Mouse (Mus musculus): ENCODE data around the gene Rragc. TPM values are rescaled to one million over a fixed set of nuclear protein-coding genes. Genes with fewer than 3 reads are reported as not detected.
"Not testable (repeated sequence)": the region's sequence is repeated elsewhere in the genome, so short reads cannot be mapped to it uniquely, and the experiment has no call there.

The Rragc gene
- polyA plus RNA-seq, 1 experiment from 2014 or later, result 42.6 TPM

DNA sequence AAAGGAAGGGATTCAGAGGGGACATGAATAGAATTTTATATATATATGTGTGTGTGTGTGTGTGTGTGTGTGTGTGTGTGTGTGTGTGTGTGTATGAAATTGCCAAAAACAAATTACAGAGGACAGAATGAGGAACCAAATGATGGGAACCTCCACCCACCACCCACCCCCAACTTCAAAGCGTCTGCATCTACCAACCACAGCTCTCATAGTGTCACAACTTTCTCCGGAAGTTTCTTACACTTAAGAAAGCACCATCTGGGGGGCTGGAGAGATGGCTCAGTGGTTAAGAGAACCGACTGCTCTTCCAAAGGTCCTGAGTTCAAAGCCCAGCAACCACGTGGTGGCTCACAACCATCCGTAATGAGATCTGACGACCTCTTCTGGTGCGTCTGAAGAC is 23.6 kb downstream of the Rragc start:
- H3K4me2 ChIP-seq (ENCODE audit: low read depth, low read length, severe bottlenecking); H3K4me1 ChIP-seq (replicated peaks; ENCODE audit: control insufficient read depth, insufficient read depth, low read length); H3K9me3 ChIP-seq (ENCODE audit: control insufficient read depth, low read length); H3K9ac ChIP-seq (ENCODE audit: low read length); DNase-seq (ENCODE audit: low spot score); H3K27ac ChIP-seq (ENCODE audit: low read depth, low read length); H3K4me3 ChIP-seq (ENCODE audit: low read depth, low read length); H3K36me3 ChIP-seq (ENCODE audit: control insufficient read depth, insufficient read depth, low read length); H3K27me3 ChIP-seq (ENCODE audit: control insufficient read depth, insufficient read depth, low read length); ATAC-seq (replicated peaks; ENCODE audit: low FRiP score): not testable (repeated sequence)
- WGBS, result 86% methylated on average over 7 of the region's 7 CpGs

DNA sequence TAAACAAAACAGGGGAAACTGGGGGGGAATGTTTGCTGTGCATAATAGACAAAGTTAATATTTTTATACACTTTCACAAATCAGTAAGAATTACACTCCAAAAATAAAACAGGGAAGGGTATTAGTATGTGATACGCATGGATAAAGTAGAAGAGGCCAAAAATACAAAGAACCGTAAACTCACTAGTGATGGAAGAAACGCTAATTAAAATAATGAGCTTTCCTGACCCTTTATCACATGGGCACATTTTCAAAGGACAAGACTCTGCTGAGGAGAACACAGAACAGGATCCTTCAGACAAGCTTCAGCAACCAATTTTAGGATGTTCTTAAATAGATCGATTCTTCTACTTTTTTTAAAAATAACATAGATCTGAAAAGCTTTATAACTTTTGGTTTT is 29.5 kb downstream of the Rragc start:
- 87% methylated on average over 4 of the region's 4 CpGs for WGBS
- ATAC-seq (replicated peaks; ENCODE audit: low FRiP score), result no peak
- no peak overlapping the region for H3K27ac ChIP-seq (ENCODE audit: low read depth, low read length)
- H3K36me3 ChIP-seq (ENCODE audit: control insufficient read depth, insufficient read depth, low read length), result no peaks in the 10 kb centered on the region
- H3K4me3 ChIP-seq (ENCODE audit: low read depth, low read length), result no peak overlapping the region
- no peak for DNase-seq (ENCODE audit: low spot score)
- no peak overlapping the region for H3K4me2 ChIP-seq (ENCODE audit: low read depth, low read length, severe bottlenecking)
- H3K9ac ChIP-seq (ENCODE audit: low read length), result no peak overlapping the region
- no peaks in the 10 kb centered on the region for H3K27me3 ChIP-seq (ENCODE audit: control insufficient read depth, insufficient read depth, low read length)
- no peaks in the 10 kb centered on the region for H3K4me1 ChIP-seq (replicated peaks; ENCODE audit: control insufficient read depth, insufficient read depth, low read length)
- no peaks in the 10 kb centered on the region for H3K9me3 ChIP-seq (ENCODE audit: control insufficient read depth, low read length)

DNA sequence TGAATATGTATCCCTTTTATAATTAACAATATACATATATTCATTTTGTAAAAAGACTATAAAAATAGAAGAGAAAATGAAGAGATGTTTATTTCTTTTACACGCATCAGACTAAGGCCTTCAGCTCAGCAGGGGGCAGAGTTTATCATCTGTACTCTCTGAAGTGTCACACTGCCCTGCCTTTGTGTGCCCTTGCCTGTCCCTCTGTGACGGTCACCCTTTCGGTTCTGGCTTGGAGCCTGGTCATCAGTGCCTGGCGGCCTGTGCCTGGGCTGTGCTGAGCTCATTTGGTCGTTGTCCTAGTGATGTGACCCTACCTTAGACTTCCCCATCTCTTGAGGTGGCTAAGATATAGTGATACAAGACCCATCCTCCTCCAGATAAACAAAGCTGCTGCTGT is 29.9 kb downstream of the Rragc start:
- Histone ChIP-seq H3K9ac (ENCODE audit: low read length) (no peak overlapping the region), H3K9me3 (ENCODE audit: control insufficient read depth, low read length) (no peaks in the 10 kb centered on the region), H3K36me3 (ENCODE audit: control insufficient read depth, insufficient read depth, low read length) (no peaks in the 10 kb centered on the region), H3K27me3 (ENCODE audit: control insufficient read depth, insufficient read depth, low read length) (no peaks in the 10 kb centered on the region), H3K4me2 (ENCODE audit: low read depth, low read length, severe bottlenecking) (no peak overlapping the region), H3K4me3 (ENCODE audit: low read depth, low read length) (no peak overlapping the region), H3K27ac (ENCODE audit: low read depth, low read length) (no peak overlapping the region), H3K4me1 (replicated peaks; ENCODE audit: control insufficient read depth, insufficient read depth, low read length) (no peaks in the 10 kb centered on the region)
- DNase-seq (ENCODE audit: low spot score) (no peak), ATAC-seq (replicated peaks; ENCODE audit: low FRiP score) (no peak)
- 69% methylated on average over 5 of the region's 5 CpGs for WGBS

GRCm38 (mm10) chr4:123948901-123949300 is 31.7 kb downstream of the Rragc start:
- Histone ChIP-seq H3K4me2 (ENCODE audit: low read depth, low read length, severe bottlenecking) (no peak overlapping the region), H3K36me3 (ENCODE audit: control insufficient read depth, insufficient read depth, low read length) (no peaks in the 10 kb centered on the region), H3K9me3 (ENCODE audit: control insufficient read depth, low read length) (no peaks in the 10 kb centered on the region), H3K4me3 (ENCODE audit: low read depth, low read length) (no peak overlapping the region), H3K9ac (ENCODE audit: low read length) (no peak overlapping the region), H3K27ac (ENCODE audit: low read depth, low read length) (no peak overlapping the region), H3K27me3 (ENCODE audit: control insufficient read depth, insufficient read depth, low read length) (no peaks in the 10 kb centered on the region), H3K4me1 (replicated peaks; ENCODE audit: control insufficient read depth, insufficient read depth, low read length) (no peaks in the 10 kb centered on the region)
- WGBS, result 86% methylated on average over 6 of the region's 6 CpGs
- ATAC-seq (replicated peaks; ENCODE audit: low FRiP score) (no peak), DNase-seq (ENCODE audit: low spot score) (no peak)

DNA sequence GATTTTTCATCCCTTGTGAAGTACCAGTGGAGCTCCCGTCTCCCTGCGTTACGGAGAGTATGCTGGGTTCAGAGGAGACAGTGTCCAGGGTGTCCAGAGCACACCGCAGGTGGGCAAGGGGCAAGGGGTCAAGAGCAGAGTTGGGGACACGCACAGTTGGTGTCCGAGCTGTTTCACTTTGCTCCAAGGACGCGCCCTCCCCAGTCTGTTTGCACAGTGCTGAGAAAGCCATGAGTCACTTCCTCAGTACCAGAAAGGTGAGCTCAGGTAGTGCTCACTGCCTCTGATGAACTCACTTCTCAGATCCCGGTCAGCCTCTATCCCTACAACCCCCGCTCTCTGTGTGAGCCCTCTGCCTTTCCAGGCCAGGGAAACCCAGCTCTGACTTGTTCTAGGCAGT is 32.4 kb downstream of the Rragc start:
- Histone ChIP-seq H3K4me3 (ENCODE audit: low read depth, low read length) (no peak overlapping the region), H3K36me3 (ENCODE audit: control insufficient read depth, insufficient read depth, low read length) (no peaks in the 10 kb centered on the region), H3K27me3 (ENCODE audit: control insufficient read depth, insufficient read depth, low read length) (no peaks in the 10 kb centered on the region), H3K27ac (ENCODE audit: low read depth, low read length) (no peak overlapping the region), H3K4me2 (ENCODE audit: low read depth, low read length, severe bottlenecking) (no peak overlapping the region), H3K9me3 (ENCODE audit: control insufficient read depth, low read length) (no peaks in the 10 kb centered on the region), H3K9ac (ENCODE audit: low read length) (no peak overlapping the region), H3K4me1 (replicated peaks; ENCODE audit: control insufficient read depth, insufficient read depth, low read length) (no peaks in the 10 kb centered on the region)
- ATAC-seq (replicated peaks; ENCODE audit: low FRiP score), result no peak
- 82% methylated on average over 10 of the region's 10 CpGs for WGBS
- no peak for DNase-seq (ENCODE audit: low spot score)

- Histone ChIP-seq H3K27me3 (ENCODE audit: control insufficient read depth, insufficient read depth, low read length) (peaks cover 7% of the 10 kb centered on the region; the same call in 1 of the 2 replicates), H3K9ac (ENCODE audit: low read length) (no peak overlapping the region), H3K4me1 (replicated peaks; ENCODE audit: control insufficient read depth, insufficient read depth, low read length) (no peaks in the 10 kb centered on the region; the same call in 1 of the 2 replicates), H3K4me2 (ENCODE audit: low read depth, low read length, severe bottlenecking) (no peak overlapping the region), H3K27ac (ENCODE audit: low read depth, low read length) (no peak overlapping the region), H3K36me3 (ENCODE audit: control insufficient read depth, insufficient read depth, low read length) (no peaks in the 10 kb centered on the region), H3K4me3 (ENCODE audit: low read depth, low read length) (no peak overlapping the region), H3K9me3 (ENCODE audit: control insufficient read depth, low read length) (no peaks in the 10 kb centered on the region)
- no peak for ATAC-seq (replicated peaks; ENCODE audit: low FRiP score)
- WGBS, result 62% methylated on average over 7 of the region's 8 CpGs
- DNase-seq (ENCODE audit: low spot score), result no peak
These were observed 34.8 kb downstream of the Rragc start for GRCm38 (mm10) chr4:123952059-123952458.

DNA sequence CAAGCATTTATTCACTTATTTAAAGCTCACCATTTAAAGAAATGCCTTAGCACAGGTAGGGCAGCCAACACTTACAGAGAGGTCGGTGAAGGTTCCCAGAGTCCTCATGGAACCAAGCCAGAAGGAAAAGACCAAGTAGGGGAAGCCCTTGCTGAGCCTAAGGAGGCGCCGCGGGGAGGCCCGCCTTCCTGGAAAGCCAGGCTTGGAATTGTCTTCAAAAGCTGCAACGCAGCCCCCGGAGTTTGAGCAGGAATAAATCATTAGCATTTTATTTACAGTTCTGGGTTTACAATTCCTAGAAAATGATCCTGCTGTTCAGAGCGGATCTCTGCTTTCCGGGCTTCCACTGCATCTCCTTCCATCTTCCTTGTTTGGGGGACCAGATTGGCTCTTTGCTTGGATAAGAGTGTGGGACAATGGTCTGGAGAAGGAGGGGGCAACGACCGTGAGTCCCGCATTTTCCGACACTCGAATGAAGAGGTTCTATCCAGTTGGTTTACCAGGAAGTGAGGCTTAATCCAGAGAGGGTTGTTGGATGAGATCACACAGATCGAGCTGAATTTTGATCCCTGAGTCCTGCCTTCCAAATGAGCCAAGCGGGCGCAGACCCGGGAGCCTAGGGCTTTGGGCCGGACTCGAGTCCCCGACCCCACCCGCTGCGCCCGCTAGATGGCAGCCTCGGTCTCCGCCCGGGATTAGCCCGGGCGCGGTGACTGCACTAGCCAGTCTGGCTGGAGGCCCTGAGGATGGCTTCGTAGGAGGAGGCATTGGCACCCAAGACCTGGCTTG is 39.7 kb downstream of the Rragc start:
- H3K4me3 ChIP-seq (ENCODE audit: low read depth, low read length), result peak overlapping the region; percentile 10; the same call in 1 of the 2 replicates
- H3K9ac ChIP-seq (ENCODE audit: low read length), result peak overlapping the region; percentile 28; the same call in 1 of the 2 replicates
- DNase-seq (ENCODE audit: low spot score), result peak; percentile 95
- 6% methylated on average over 31 of the region's 31 CpGs for WGBS
- peak overlapping the region; percentile 45 for H3K4me2 ChIP-seq (ENCODE audit: low read depth, low read length, severe bottlenecking)
- H3K36me3 ChIP-seq (ENCODE audit: control insufficient read depth, insufficient read depth, low read length), result no peaks in the 10 kb centered on the region
- H3K27ac ChIP-seq (ENCODE audit: low read depth, low read length), result no peak overlapping the region
- peak; percentile 80 for ATAC-seq (replicated peaks; ENCODE audit: low FRiP score)
- no peaks in the 10 kb centered on the region for H3K9me3 ChIP-seq (ENCODE audit: control insufficient read depth, low read length)
- peaks cover 3% of the 10 kb centered on the region; the same call in 1 of the 2 replicates for H3K4me1 ChIP-seq (replicated peaks; ENCODE audit: control insufficient read depth, insufficient read depth, low read length)
- peaks cover 9% of the 10 kb centered on the region; the same call in 1 of the 2 replicates for H3K27me3 ChIP-seq (ENCODE audit: control insufficient read depth, insufficient read depth, low read length)

GRCm38 (mm10) chr4:123957492-123957808 is 40.2 kb downstream of the Rragc start:
- Histone ChIP-seq H3K27ac (ENCODE audit: low read depth, low read length) (no peak overlapping the region), H3K4me2 (ENCODE audit: low read depth, low read length, severe bottlenecking) (peak overlapping the region; percentile 45; the same call in 1 of the 2 replicates), H3K27me3 (ENCODE audit: control insufficient read depth, insufficient read depth, low read length) (peaks cover 9% of the 10 kb centered on the region; the same call in 1 of the 2 replicates), H3K36me3 (ENCODE audit: control insufficient read depth, insufficient read depth, low read length) (no peaks in the 10 kb centered on the region), H3K9me3 (ENCODE audit: control insufficient read depth, low read length) (no peaks in the 10 kb centered on the region), H3K4me3 (ENCODE audit: low read depth, low read length) (no peak overlapping the region), H3K9ac (ENCODE audit: low read length) (no peak overlapping the region), H3K4me1 (replicated peaks; ENCODE audit: control insufficient read depth, insufficient read depth, low read length) (peaks cover 6% of the 10 kb centered on the region; the same call in 1 of the 2 replicates)
- DNase-seq (ENCODE audit: low spot score), result no peak
- WGBS, result 51% methylated on average over 4 of the region's 4 CpGs
- no peak for ATAC-seq (replicated peaks; ENCODE audit: low FRiP score)

DNA sequence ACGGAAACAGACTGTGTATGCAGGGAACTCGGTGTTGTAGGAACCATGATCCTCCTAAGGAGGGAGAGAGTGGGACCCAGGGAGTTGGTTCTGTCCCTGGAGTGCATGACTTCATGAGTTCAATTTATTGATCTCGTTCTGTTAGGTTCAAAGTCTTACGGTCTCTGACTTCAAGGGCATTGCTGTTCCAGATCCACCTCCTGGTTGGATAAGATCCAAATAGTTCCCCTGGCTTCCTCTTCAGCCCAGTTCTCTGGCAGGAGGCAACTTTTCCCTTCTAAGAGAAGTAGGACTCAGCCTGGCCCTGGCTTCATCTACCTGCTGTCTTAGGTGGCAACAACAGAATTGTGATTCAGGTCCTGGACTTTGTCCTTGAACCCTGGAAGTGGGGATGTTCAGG is 40.6 kb downstream of the Rragc start:
- Histone ChIP-seq H3K4me2 (ENCODE audit: low read depth, low read length, severe bottlenecking) (no peak overlapping the region), H3K36me3 (ENCODE audit: control insufficient read depth, insufficient read depth, low read length) (no peaks in the 10 kb centered on the region), H3K9ac (ENCODE audit: low read length) (no peak overlapping the region), H3K9me3 (ENCODE audit: control insufficient read depth, low read length) (no peaks in the 10 kb centered on the region), H3K4me1 (replicated peaks; ENCODE audit: control insufficient read depth, insufficient read depth, low read length) (peaks cover 6% of the 10 kb centered on the region; the same call in 1 of the 2 replicates), H3K4me3 (ENCODE audit: low read depth, low read length) (no peak overlapping the region), H3K27me3 (ENCODE audit: control insufficient read depth, insufficient read depth, low read length) (peaks cover 9% of the 10 kb centered on the region; the same call in 1 of the 2 replicates), H3K27ac (ENCODE audit: low read depth, low read length) (no peak overlapping the region)
- no peak for ATAC-seq (replicated peaks; ENCODE audit: low FRiP score)
- no peak for DNase-seq (ENCODE audit: low spot score)
- WGBS, result 71% methylated on average over 4 of the region's 4 CpGs
